Mouse (Mus musculus) neural tube, embryonic 13.5 days (tissue): ENCODE data around the gene Spryd3. TPM values are rescaled to one million over a fixed set of nuclear protein-coding genes. Genes with fewer than 3 reads are reported as not detected.
"Not testable (repeated sequence)": the region's sequence is repeated elsewhere in the genome, so short reads cannot be mapped to it uniquely, and the experiment has no call there.

Source experiments
- ATAC-seq: fragments of 200-750 bp; cut with Nextera tagmentation; 2 replicates; pipeline ENCODE4 v1.8.0; 2017; ENCODE audit warnings: low read depth, mild to moderate bottlenecking, moderate TSS enrichment, moderate library complexity
- H3K27ac ChIP-seq: fragments of 300-500 bp; sonication (generic); replicated peaks from 2 replicates; pipeline ENCODE4 v1.5.1; 2015; ENCODE audit warnings: moderate library complexity, mild to moderate bottlenecking, inconsistent platforms
- H3K27me3 ChIP-seq: fragments of 300-500 bp; sonication (generic); 2 replicates; pipeline ENCODE4 v1.6.1; 2015; ENCODE audit warnings: mild to moderate bottlenecking, inconsistent platforms
- H3K36me3 ChIP-seq: fragments of 300-500 bp; sonication (generic); 2 replicates; pipeline ENCODE4 v1.6.1; 2015; ENCODE audit warnings: mild to moderate bottlenecking, inconsistent platforms
- H3K4me1 ChIP-seq: fragments of 300-500 bp; sonication (generic); replicated peaks from 2 replicates; pipeline ENCODE4 v1.6.1; 2015; ENCODE audit warnings: inconsistent platforms
- H3K4me2 ChIP-seq: fragments of 300-500 bp; sonication (generic); 2 replicates; pipeline ENCODE4 v1.6.1; 2015; ENCODE audit warnings: inconsistent platforms, mild to moderate bottlenecking, moderate library complexity
- H3K4me3 ChIP-seq: fragments of 300-500 bp; sonication (generic); 2 replicates; pipeline ENCODE4 v1.5.1; 2015; ENCODE audit warnings: mild to moderate bottlenecking, inconsistent platforms
- H3K9ac ChIP-seq: fragments of 300-500 bp; sonication (generic); 2 replicates; pipeline ENCODE4 v1.6.1; 2015; ENCODE audit warnings: moderate library complexity, mild to moderate bottlenecking, inconsistent platforms
- H3K9me3 ChIP-seq: fragments of 300-500 bp; sonication (generic); 2 replicates; pipeline ENCODE4 v1.6.1; 2016; ENCODE audit warnings: inconsistent platforms
- WGBS: fragments of 180-500 bp; shearing (Covaris S2); methylation state at CpG from one replicate; pipeline ENCODE4 v1.1.7; 2015; 5-methylcytosine and 5-hydroxymethylcytosine counted together
- polyA plus RNA-seq: library from polyadenylated mRNA; unstranded; fragments of >200 nt; fragmentation: Nextera tagmentation; extraction: Ambion mirVana; gene quantifications from 2 replicates; pipeline ENCODE4 v1.2.1, GENCODE M21; 2015

Spryd3 gene
- polyA plus RNA-seq, 1 experiment from 2014 or later = 54.1 TPM

- Histone ChIP-seq H3K36me3 (no peaks in the 10 kb centered on the region), H3K9me3 (no peaks in the 10 kb centered on the region), H3K27me3 (no peaks in the 10 kb centered on the region), H3K4me3 (no peak overlapping the region), H3K4me2 (no peak overlapping the region), H3K4me1 (no peaks in the 10 kb centered on the region), H3K27ac (no peak overlapping the region), H3K9ac (no peak overlapping the region)
- WGBS = 70% methylated on average over 3 of the region's 3 CpGs
- no peak for ATAC-seq
These were observed 28.1 kb upstream of the Spryd3 start for GRCm38 (mm10) chr15:102163900-102164693.

GRCm38 (mm10) chr15:102160415-102161060 lies 24.5 kb upstream of the Spryd3 start:
- Histone ChIP-seq H3K27ac (no peak overlapping the region), H3K9ac (no peak overlapping the region), H3K4me1 (peaks cover 5% of the 10 kb centered on the region; the same call in 1 of the 2 replicates), H3K36me3 (no peaks in the 10 kb centered on the region), H3K9me3 (no peaks in the 10 kb centered on the region), H3K4me3 (no peak overlapping the region), H3K4me2 (no peak overlapping the region), H3K27me3 (no peaks in the 10 kb centered on the region)
- WGBS = 67% methylated on average over 26 of the region's 27 CpGs
- no peak for ATAC-seq

- no peak overlapping the region for H3K4me3 ChIP-seq
- H3K27ac ChIP-seq = no peak overlapping the region
- 37% methylated on average over 20 of the region's 20 CpGs for WGBS
- H3K9me3 ChIP-seq = no peaks in the 10 kb centered on the region
- H3K4me1 ChIP-seq = peaks cover 12% of the 10 kb centered on the region; the same call in 1 of the 2 replicates
- H3K9ac ChIP-seq = no peak overlapping the region
- H3K4me2 ChIP-seq = no peak overlapping the region
- no peak for ATAC-seq
- H3K27me3 ChIP-seq = no peaks in the 10 kb centered on the region
- no peaks in the 10 kb centered on the region for H3K36me3 ChIP-seq
These were observed 20.8 kb upstream of the Spryd3 start for GRCm38 (mm10) chr15:102156836-102157235.

GRCm38 (mm10) chr15:102155006-102155405 lies 19.0 kb upstream of the Spryd3 start:
- H3K27ac ChIP-seq, H3K4me2 ChIP-seq, H3K27me3 ChIP-seq, H3K36me3 ChIP-seq, ATAC-seq, H3K9me3 ChIP-seq, H3K4me3 ChIP-seq, H3K9ac ChIP-seq: not testable (repeated sequence)
- H3K4me1 ChIP-seq = peaks cover 12% of the 10 kb centered on the region; the same call in 1 of the 2 replicates
- WGBS = 88% methylated on average over 6 of the region's 6 CpGs

GRCm38 (mm10) chr15:102152646-102153045 lies 16.6 kb upstream of the Spryd3 start:
- no peaks in the 10 kb centered on the region for H3K9me3 ChIP-seq
- no peaks in the 10 kb centered on the region for H3K27me3 ChIP-seq
- 18% methylated on average over 4 of the region's 4 CpGs for WGBS
- no peak overlapping the region for H3K9ac ChIP-seq
- no peaks in the 10 kb centered on the region for H3K36me3 ChIP-seq
- peaks cover 12% of the 10 kb centered on the region; the same call in 1 of the 2 replicates for H3K4me1 ChIP-seq
- no peak overlapping the region for H3K27ac ChIP-seq
- H3K4me3 ChIP-seq = no peak overlapping the region
- H3K4me2 ChIP-seq = no peak overlapping the region
- no peak for ATAC-seq

GRCm38 (mm10) chr15:102150301-102151135 lies 14.5 kb upstream of the Spryd3 start, which contains the start of gene Soat2:
Soat2 (plus strand) TSS chr15:102150526.
- H3K36me3 ChIP-seq = no peaks in the 10 kb centered on the region
- H3K27ac ChIP-seq = no peak within 1 kb of the TSS
- WGBS = 63% methylated on average over 20 of the region's 20 CpGs
- H3K4me1 ChIP-seq = peaks cover 7% of the 10 kb centered on the region; the same call in 1 of the 2 replicates
- no peaks in the 10 kb centered on the region for H3K9me3 ChIP-seq
- H3K9ac ChIP-seq = no peak within 1 kb of the TSS
- no peak within 1 kb of the TSS for H3K4me2 ChIP-seq
- ATAC-seq = no peak
- no peak within 1 kb of the TSS for H3K4me3 ChIP-seq
- peaks cover 8% of the 10 kb centered on the region for H3K27me3 ChIP-seq

GRCm38 (mm10) chr15:102149561-102149960 lies 13.5 kb upstream of the Spryd3 start:
- Histone ChIP-seq H3K4me2 (no peak overlapping the region), H3K9me3 (no peaks in the 10 kb centered on the region), H3K9ac (no peak overlapping the region), H3K27ac (no peak overlapping the region), H3K4me3 (no peak overlapping the region), H3K4me1 (peaks cover 10% of the 10 kb centered on the region), H3K36me3 (no peaks in the 10 kb centered on the region), H3K27me3 (peaks cover 18% of the 10 kb centered on the region)
- no peak for ATAC-seq
- 86% methylated on average over 4 of the region's 4 CpGs for WGBS

- Histone ChIP-seq H3K9ac (no peak overlapping the region), H3K4me3 (no peak overlapping the region), H3K4me2 (no peak overlapping the region), H3K9me3 (no peaks in the 10 kb centered on the region), H3K27me3 (peaks cover 35% of the 10 kb centered on the region), H3K27ac (no peak overlapping the region), H3K36me3 (no peaks in the 10 kb centered on the region), H3K4me1 (peaks cover 11% of the 10 kb centered on the region)
- whole genome bisulfite sequencing = 69% methylated on average over 16 of the region's 16 CpGs
- no peak for ATAC-seq
These were observed 11.8 kb upstream of the Spryd3 start for GRCm38 (mm10) chr15:102147674-102148402.

GRCm38 (mm10) chr15:102146882-102147281 lies 10.8 kb upstream of the Spryd3 start:
- H3K9ac ChIP-seq = no peak overlapping the region
- H3K27me3 ChIP-seq = peaks cover 42% of the 10 kb centered on the region
- no peak overlapping the region for H3K4me3 ChIP-seq
- peaks cover 8% of the 10 kb centered on the region for H3K4me1 ChIP-seq
- H3K36me3 ChIP-seq = no peaks in the 10 kb centered on the region
- no peak overlapping the region for H3K27ac ChIP-seq
- H3K9me3 ChIP-seq = no peaks in the 10 kb centered on the region
- no peak for ATAC-seq
- WGBS = 11% methylated on average over 1 of the region's 1 CpGs
- no peak overlapping the region for H3K4me2 ChIP-seq

- Histone ChIP-seq H3K9ac (no peak overlapping the region), H3K4me3 (no peak overlapping the region), H3K4me1 (peaks cover 8% of the 10 kb centered on the region), H3K27ac (no peak overlapping the region), H3K27me3 (peaks cover 45% of the 10 kb centered on the region), H3K4me2 (no peak overlapping the region), H3K36me3 (no peaks in the 10 kb centered on the region), H3K9me3 (no peaks in the 10 kb centered on the region)
- WGBS = 88% methylated on average over 5 of the region's 5 CpGs
- ATAC-seq = no peak
These were observed 10.1 kb upstream of the Spryd3 start for GRCm38 (mm10) chr15:102146089-102146488.

GRCm38 (mm10) chr15:102145330-102145729 lies 9.3 kb upstream of the Spryd3 start:
- Histone ChIP-seq H3K9ac (no peak overlapping the region), H3K4me2 (no peak overlapping the region), H3K36me3 (no peaks in the 10 kb centered on the region), H3K27me3 (peaks cover 45% of the 10 kb centered on the region), H3K9me3 (no peaks in the 10 kb centered on the region), H3K4me1 (peaks cover 8% of the 10 kb centered on the region), H3K4me3 (no peak overlapping the region), H3K27ac (no peak overlapping the region)
- WGBS = 90% methylated on average over 10 of the region's 10 CpGs
- ATAC-seq = no peak
